Mouse (Mus musculus): ENCODE results near the gene Ebf3. TPM values are rescaled to one million over a fixed set of nuclear protein-coding genes. Genes with fewer than 3 reads are reported as not detected.
A peak's percentile ranks its signal among the peaks of the same experiment; 100 is the strongest.

Gene Ebf3
- 12.9 and 17.0 TPM in 2 replicates for polyA plus RNA-seq (2011; ENCODE audit: insufficient read length, low read depth, missing spikeins)

DNA sequence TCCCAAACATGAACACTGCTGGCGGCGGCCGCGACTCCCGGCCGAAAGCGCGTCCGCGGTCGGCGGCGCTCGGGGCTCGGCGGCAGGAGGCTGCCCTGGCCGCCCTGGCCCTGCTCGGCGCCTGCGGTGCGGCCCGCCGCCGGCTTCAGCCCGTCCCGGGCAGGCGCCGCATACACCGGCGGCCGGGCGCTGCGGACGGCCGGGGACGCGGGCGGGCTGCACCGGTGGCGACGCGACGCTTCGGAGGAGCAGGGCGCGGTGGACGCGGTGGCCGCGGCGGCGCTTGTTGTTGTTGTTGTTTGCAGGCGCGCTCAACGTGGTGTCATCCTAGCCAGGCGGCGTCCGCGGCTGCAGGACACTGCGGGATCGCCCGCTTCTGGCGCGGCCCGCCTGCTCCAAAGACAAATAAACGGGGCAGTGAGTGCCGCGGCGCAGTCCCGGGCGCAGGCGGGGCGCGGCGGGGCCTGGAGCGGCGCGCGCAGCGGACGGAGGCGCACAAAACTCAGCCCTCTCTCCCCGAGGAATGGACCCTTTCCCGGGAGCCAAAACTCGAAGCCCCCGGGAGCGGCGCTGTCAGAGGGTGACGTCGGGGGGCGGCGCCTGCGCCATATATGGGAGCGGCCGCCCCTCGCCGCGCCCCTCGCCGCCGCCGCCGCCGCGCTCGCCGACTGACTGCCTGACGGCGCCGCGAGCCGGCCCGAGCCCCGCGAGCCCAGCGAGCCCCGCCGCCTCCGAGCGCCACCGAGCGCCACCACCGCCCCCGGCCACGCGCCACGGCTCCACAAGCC, at the start of gene Ebf3:
TSS of gene Ebf3 (minus strand) at position 542 of the 788 bp plus-strand sequence.
- no peaks in the 10 kb centered on the region for H3K4me1 ChIP-seq (ENCODE audit: control insufficient read depth, insufficient read depth, low read length)
- 0 out of 2 replicates have a peak within 1 kb of the TSS, but pooled peaks have one; percentile 6 for H3K27ac ChIP-seq (ENCODE audit: insufficient read depth, low read length)
- H3K4me3 ChIP-seq (ENCODE audit: insufficient read depth, low read length) = peak within 1 kb of the TSS; percentile 67
- TF ChIP-seq POLR2A (IDR thresholded peaks at IDR 0.05; ENCODE audit: low read depth, low read length) (peak; percentile 72), CTCF (IDR thresholded peaks at IDR 0.05; ENCODE audit: borderline replicate concordance, insufficient read depth, low read length) (no peak)

DNA sequence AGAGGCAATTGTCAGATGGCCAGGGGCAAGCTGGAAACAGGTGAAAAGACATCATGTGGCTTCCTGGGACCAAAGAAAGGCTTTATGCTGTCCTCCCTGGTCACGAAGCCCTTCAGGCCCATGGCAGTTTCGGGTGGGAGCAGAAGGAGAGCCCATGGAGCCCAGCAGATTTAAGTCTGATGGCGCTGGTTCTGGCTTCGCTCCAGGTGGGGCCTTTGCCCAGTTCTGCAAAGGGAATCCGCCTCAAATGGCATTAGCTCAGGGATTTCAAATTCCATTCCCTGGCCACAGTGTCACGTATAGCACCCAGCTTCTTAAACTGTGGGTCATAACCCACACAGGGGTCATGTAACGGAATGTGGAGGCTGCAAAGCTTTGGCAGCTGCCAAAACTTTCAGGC, 32.6 kb upstream of the Ebf3 start:
- H3K27ac ChIP-seq (ENCODE audit: insufficient read depth, low read length) = no peak overlapping the region
- TF ChIP-seq POLR2A (IDR thresholded peaks at IDR 0.05; ENCODE audit: low read depth, low read length) (no peak), CTCF (IDR thresholded peaks at IDR 0.05; ENCODE audit: borderline replicate concordance, insufficient read depth, low read length) (no peak)

DNA sequence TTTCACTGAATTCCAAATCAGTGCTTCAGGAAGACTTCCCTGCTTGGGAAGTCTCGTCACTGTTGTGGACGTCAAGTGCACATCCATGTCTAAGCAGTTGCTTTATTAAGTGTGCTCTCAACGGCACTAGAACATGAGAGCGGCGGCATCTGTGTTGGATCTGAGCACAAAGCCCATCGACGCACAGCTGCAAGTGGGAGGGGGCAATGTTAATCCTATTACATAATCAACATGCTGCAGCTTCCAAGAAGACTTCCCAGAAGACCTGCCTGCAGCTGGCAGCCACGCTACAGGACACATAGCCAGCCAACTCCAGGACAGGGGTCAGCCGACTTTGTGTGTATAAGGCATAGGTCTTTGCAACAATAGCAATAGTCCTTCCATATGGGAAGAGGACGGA, 31.8 kb upstream of the Ebf3 start:
- TF ChIP-seq CTCF (IDR thresholded peaks at IDR 0.05; ENCODE audit: borderline replicate concordance, insufficient read depth, low read length) (no peak), POLR2A (IDR thresholded peaks at IDR 0.05; ENCODE audit: low read depth, low read length) (no peak)
- no peak overlapping the region for H3K27ac ChIP-seq (ENCODE audit: insufficient read depth, low read length)
- H3K4me1 ChIP-seq (ENCODE audit: control insufficient read depth, insufficient read depth, low read length) = no peaks in the 10 kb centered on the region
- H3K4me3 ChIP-seq (ENCODE audit: insufficient read depth, low read length) = no peak overlapping the region

More for the DNA sequence above, 32.6 kb upstream of the Ebf3 start:
- no peaks in the 10 kb centered on the region for H3K4me1 ChIP-seq (ENCODE audit: control insufficient read depth, insufficient read depth, low read length)
- H3K4me3 ChIP-seq (ENCODE audit: insufficient read depth, low read length) = no peak overlapping the region

DNA sequence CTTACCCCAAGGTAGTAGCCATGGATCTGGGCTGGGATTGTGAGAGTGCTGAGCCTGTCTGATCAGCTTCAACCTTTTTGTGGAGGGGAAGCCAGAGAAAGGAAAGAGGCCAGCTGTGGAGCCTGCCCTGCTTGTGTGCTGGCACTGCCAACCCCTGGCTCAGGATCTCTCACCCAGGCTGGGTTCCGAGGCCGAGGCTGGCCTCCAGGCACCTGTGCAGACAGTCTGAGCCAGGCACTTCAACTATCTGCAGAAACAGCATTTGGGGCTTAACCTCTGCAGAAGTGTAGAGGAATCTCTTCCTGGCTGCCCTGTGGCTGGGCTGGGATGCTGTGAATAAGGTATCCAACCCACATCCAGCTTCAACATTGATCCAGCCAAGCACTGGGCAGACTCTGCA, 19.7 kb upstream of the Ebf3 start:
- H3K27ac ChIP-seq (ENCODE audit: insufficient read depth, low read length) = no peak overlapping the region
- H3K4me1 ChIP-seq (ENCODE audit: control insufficient read depth, insufficient read depth, low read length) = no peaks in the 10 kb centered on the region
- no peak overlapping the region for H3K4me3 ChIP-seq (ENCODE audit: insufficient read depth, low read length)
- TF ChIP-seq CTCF (IDR thresholded peaks at IDR 0.05; ENCODE audit: borderline replicate concordance, insufficient read depth, low read length) = no peak
- no peak for TF ChIP-seq POLR2A (IDR thresholded peaks at IDR 0.05; ENCODE audit: low read depth, low read length)

DNA sequence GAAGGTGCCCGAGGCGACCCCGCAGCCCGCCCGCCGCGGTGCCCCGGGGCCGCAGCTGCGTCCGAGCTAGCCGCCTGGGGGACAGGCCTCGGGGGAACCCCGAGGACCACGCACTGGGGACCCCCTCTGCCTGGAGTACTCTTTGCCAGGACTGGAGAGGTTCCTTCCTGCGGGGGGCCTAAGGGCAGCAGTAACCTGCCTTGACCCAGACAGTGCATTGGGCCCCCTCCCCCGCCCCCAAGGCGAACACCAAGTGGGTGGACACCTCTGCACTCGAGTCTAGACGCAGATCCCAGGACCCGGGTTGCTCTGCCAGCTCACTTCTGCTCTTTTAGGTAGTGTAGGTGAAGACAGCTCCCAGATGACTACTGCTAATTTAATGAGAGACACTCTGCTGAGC, 8.7 kb upstream of the Ebf3 start:
- H3K27ac ChIP-seq (ENCODE audit: insufficient read depth, low read length) = no peak overlapping the region
- H3K4me3 ChIP-seq (ENCODE audit: insufficient read depth, low read length) = no peak overlapping the region
- TF ChIP-seq POLR2A (IDR thresholded peaks at IDR 0.05; ENCODE audit: low read depth, low read length) (no peak), CTCF (IDR thresholded peaks at IDR 0.05; ENCODE audit: borderline replicate concordance, insufficient read depth, low read length) (no peak)
- H3K4me1 ChIP-seq (ENCODE audit: control insufficient read depth, insufficient read depth, low read length) = no peaks in the 10 kb centered on the region

DNA sequence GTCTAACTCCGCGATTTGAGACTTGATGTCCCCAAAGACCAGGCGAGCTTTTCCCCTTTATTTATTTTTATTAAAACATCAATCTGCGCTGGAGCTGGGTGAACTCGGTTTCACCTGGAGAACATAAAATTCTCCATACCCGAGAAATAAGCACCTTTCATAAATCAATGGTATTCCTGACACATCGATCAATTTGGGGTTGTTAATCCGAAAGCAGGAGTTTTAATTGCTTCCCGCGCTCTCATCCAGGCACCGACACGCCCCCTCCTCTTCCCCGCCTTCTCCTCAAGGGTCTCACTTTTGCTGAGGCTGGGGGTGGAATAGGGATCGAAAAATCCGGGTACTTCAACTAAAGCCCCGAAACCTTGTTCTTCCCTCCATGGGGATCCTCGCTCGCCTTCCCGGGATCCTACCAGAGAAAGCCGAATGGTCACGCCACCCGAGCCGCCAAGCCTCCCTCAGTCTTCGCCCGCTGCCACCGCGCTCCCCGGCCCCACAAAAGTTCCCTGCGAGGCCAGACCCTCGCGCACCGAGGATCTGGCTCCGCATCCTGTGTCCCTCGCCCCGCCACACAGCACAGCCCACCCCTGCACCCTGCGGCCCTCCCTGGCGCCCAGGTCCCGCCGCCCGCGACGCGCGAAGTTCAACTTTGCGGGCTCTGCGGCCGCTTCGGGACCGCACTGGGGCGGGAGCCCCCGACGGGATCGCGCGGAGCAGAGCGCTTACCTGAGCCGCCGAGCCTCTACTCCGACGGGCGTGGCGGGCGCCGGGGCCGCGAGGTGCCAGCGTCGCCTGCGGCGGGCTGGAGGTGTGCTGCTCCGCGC, 7.9 kb upstream of the Ebf3 start:
- no peaks in the 10 kb centered on the region for H3K4me1 ChIP-seq (ENCODE audit: control insufficient read depth, insufficient read depth, low read length)
- TF ChIP-seq POLR2A (IDR thresholded peaks at IDR 0.05; ENCODE audit: low read depth, low read length) = no peak
- H3K4me3 ChIP-seq (ENCODE audit: insufficient read depth, low read length) = peak overlapping the region; percentile 8; the same call in 1 of the 2 replicates
- no peak overlapping the region for H3K27ac ChIP-seq (ENCODE audit: insufficient read depth, low read length)

DNA sequence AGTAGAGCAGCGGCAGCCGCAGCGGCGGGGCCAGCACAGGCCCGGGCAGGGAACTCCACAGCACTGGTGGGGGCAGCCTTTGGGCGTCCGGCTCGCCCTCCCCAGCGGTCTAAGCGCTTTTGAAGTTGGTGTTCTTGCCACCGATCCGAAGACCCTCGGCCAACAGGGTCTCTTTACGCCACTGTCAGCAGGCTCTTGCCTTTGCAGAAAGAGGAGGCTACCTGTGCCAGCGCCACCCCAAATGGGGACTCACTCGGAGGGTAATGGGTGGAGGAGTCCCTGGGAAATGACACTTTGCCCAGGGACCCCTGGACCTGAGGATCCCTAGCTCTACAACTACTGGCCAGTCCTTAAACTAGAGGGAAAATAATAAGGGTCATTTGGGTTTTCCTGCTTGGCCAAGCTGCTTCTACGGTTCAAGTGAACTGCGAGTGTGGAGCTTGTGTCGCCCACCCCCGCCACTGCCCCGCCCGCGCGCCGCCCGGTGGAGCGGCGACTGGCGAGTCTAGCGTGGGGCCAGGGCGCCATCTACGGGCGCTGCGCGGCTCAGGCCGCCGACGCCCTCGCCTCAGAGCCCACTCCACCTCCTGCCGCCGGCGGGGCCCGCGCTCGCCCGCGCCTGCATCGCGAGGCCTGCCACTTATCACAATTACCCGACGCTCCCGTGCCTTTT, 7.0 kb upstream of the Ebf3 start:
- no peaks in the 10 kb centered on the region for H3K4me1 ChIP-seq (ENCODE audit: control insufficient read depth, insufficient read depth, low read length)
- no peak for TF ChIP-seq POLR2A (IDR thresholded peaks at IDR 0.05; ENCODE audit: low read depth, low read length)
- peak; percentile 59 for TF ChIP-seq CTCF (IDR thresholded peaks at IDR 0.05; ENCODE audit: borderline replicate concordance, insufficient read depth, low read length)
- peak overlapping the region; percentile 21 for H3K4me3 ChIP-seq (ENCODE audit: insufficient read depth, low read length)
- no peak overlapping the region for H3K27ac ChIP-seq (ENCODE audit: insufficient read depth, low read length)

DNA sequence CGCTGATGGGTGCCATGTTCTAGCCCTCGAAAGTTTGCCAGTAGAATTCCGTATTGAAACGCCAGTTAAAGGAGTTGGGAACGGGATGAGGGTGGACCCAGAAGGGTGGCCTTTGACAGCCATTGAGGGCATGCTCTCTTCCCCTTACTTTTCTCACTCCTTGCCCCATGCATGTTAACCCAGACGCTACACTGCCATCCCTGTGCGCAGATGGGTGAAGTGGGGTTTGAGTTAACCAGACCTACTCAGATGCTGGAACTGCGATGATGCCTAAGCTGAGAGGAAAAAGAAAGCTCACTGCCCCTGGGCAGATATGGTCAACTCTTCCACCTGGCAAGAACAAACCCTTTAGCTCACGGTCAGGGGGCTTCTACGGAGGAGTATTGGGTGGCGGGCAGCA, 6.1 kb upstream of the Ebf3 start:
- Histone ChIP-seq H3K27ac (ENCODE audit: insufficient read depth, low read length) (no peak overlapping the region), H3K4me3 (ENCODE audit: insufficient read depth, low read length) (no peak overlapping the region), H3K4me1 (ENCODE audit: control insufficient read depth, insufficient read depth, low read length) (no peaks in the 10 kb centered on the region)
- TF ChIP-seq POLR2A (IDR thresholded peaks at IDR 0.05; ENCODE audit: low read depth, low read length) (no peak), CTCF (IDR thresholded peaks at IDR 0.05; ENCODE audit: borderline replicate concordance, insufficient read depth, low read length) (no peak)

DNA sequence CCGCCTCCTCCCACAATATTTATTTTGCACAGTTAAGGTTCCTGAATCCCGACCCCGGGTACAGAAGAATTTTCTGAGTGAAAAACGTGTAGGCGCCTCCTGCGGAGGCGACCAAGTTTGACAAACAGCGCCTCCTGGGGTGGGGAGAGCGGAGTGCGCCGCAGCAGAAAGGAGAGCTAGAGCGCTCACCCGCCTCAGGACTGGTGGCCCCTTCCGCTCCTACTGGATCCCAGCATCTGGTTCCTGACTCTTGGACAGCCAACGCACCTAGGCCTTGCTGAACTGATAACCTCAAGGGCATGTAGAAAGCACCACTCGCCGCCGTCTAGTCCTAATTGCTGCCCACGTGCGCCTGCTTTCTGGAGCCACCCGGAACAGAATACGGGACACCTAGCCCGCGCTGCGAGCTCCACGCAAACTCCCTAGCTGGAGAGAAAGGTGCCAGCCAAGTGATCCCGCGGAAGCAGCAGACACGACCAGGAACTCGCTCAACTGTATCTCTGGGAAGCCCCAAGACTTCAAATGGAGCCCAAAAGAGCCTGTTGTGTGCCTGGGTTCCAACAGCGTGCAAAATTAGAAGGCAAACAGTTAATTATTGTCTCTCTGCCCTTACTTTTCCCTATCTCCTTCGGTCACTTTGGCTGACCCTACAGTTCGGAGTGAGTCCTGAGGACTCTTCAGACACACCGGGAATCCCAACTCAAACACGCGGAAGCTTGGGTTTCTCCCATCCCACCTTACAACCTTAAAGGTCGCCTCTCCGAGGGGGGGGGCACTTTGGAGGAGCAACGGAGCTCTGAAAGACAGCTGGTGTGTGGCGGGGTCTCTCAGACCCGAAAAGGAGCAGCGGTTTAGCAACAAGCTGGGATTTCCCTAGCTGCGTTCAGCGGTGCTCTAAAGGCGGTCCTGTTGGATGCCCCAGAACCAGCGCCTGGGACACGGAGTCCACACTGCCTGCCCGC, 5.0 kb upstream of the Ebf3 start:
- Histone ChIP-seq H3K4me3 (ENCODE audit: insufficient read depth, low read length) (no peak overlapping the region), H3K4me1 (ENCODE audit: control insufficient read depth, insufficient read depth, low read length) (no peaks in the 10 kb centered on the region), H3K27ac (ENCODE audit: insufficient read depth, low read length) (no peak overlapping the region)
- TF ChIP-seq POLR2A (IDR thresholded peaks at IDR 0.05; ENCODE audit: low read depth, low read length) (no peak), CTCF (IDR thresholded peaks at IDR 0.05; ENCODE audit: borderline replicate concordance, insufficient read depth, low read length) (peak; percentile 48)
